Mouse (Mus musculus): Measurements from ENCODE around the gene AI182371.
A peak's percentile ranks its signal among the peaks of the same experiment; 100 is the strongest.

AI182371 gene

DNA sequence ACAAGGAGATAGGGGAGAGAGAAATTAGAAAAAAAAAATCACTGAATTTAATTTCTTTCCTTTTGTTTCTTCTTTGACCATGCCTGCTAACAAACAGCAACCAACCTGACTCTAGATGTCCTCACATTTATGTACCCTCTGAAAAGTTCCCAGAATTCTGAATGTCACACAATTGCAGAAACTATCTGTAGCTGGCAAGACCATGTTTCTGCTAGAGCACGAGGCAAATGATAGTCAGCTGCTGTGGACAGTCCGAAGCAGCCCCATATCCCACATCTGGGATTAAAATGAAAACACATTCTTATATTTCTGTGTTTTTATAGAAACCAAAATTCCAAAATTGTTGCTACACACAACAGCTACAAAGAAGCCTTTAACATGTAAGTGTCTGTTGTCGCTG is at the start of gene AI182371:
AI182371 (minus strand) TSS at position 101 of the 400 bp plus-strand sequence.
- DNase-seq (ENCODE audit: low spot score), result no peak

- no peak for DNase-seq (ENCODE audit: low spot score)
Measured at GRCm38 (mm10) chr2:35148806-35149205, 47.5 kb upstream of the AI182371 start.

- DNase-seq (ENCODE audit: low spot score), result no peak
Measured at GRCm38 (mm10) chr2:35141673-35142072, 40.3 kb upstream of the AI182371 start.

- DNase-seq (ENCODE audit: low spot score), result no peak
Measured at GRCm38 (mm10) chr2:35138576-35138975, 37.2 kb upstream of the AI182371 start.

DNA sequence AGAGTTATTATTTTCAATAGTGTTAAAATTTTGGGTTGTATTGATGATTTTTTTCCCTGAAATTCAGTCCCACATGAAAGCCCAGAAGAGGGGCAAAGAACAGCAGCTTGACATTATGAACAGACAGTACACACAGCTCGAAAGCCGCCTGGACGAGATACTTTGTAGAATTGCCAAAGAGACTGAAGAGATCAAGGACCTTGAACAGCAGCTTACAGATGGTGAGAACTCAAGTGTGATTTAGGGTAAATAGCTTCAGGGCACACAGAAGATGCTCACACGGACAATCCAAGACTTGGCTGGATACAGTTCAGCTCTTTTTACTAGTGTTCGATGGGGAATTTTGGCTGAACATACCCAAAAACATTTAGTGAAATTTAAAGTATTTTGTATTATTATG is 32.5 kb upstream of the AI182371 start:
- DNase-seq (ENCODE audit: low spot score), result no peak

DNA sequence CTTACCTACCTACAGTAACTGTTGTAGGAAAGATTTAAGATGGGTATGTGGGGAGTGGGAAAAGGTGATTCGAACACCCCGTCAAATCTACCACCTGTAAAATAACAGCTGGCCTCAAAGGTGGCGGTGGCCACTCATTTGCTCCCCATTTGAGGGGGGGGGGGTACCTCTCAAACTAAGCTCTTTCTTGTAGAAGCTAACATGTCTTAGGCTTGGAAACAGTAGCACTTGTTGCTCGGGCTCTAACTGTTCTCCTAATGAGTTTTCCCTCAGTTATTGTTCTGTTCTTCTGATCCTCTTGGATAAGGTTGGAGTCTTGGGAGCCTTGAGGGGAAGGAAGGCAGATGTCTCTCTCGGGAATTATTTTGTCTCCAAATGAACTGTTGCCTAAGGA is 31.3 kb upstream of the AI182371 start:
- DNase-seq (ENCODE audit: low spot score), result peak; percentile 51

DNA sequence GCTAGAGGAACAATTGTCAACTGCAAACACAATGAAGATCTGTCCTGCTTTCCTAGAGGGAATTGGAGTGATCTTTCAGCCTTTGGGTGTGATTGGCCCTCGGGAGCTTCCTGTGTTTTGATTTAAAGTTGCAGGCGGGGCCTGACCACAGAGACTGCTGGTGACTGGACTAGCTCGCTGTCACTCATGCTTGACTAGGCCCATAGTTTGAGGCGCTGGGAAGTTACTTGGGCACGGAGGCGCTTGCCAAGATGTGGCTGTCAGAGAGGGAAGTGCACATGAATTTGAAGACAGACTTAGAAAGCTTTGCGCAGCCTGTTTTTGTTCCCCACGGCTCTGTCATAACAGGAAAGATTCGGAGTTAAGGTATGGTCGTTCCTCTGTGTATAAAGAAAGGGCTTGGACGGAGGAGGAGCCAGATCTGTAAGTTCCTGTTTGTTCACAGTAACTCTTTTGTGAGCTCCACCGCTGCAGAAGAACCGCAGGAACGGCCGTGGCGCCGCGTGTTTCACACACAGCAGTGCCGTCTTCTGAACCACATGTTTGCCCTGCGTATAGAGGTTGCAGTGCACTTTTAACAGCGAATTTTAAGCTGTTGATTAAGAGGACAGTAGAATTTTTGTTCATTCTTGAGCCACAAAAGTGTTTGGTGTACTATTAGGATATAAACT is 30.8 kb upstream of the AI182371 start:
- DNase-seq (ENCODE audit: low spot score), result peak; percentile 99

- no peak for DNase-seq (ENCODE audit: low spot score)
Measured at GRCm38 (mm10) chr2:35131491-35131890, 30.1 kb upstream of the AI182371 start.

DNA sequence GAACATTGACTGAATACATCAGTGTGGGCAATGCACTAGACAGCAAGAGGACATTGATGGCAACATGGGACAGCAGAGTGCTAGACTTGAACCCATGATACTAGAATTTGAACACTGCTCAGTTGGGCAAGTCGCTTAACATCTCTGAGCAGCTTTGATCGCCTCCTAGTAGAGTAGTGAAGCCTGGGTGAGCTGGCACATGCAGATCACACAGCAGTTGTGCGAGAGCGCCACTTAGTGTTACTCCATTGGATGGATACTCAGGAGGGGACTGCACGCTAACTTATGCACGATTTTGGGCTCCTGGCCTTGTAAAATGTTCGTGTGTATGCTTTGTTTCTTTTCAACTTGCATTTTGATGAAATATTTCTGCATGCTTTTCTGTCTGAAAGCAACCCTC is 23.4 kb upstream of the AI182371 start:
- no peak for DNase-seq (ENCODE audit: low spot score)

GRCm38 (mm10) chr2:35110521-35110920 is 9.2 kb upstream of the AI182371 start:
- DNase-seq (ENCODE audit: low spot score), result no peak

DNA sequence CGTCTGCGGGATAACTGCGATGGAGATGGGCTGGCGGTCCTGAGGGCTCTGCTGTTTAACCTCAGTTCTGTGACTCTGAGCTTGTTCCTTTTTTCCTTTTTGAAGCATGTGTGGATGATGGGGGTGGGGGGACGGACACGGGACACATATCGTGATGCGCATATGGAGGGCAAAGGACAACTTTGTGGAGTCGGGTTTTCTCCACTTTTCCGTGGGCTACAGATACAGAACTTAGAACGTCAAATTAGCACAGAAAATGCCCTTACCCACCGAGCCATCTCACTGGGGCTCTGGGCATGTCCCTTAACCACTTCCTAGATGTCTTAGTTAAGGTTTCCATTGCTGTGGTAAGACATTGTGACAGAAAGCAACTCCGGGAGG is 8.6 kb upstream of the AI182371 start:
- DNase-seq (ENCODE audit: low spot score), result no peak

- peak; percentile 95 for DNase-seq (ENCODE audit: low spot score)
Measured at GRCm38 (mm10) chr2:35109141-35109923, 8.0 kb upstream of the AI182371 start, which contains the start of gene Cntrl. Gene Cntrl, plus strand, starts transcription at chr2:35109492.

GRCm38 (mm10) chr2:35108712-35109111 is 7.4 kb upstream of the AI182371 start:
- DNase-seq (ENCODE audit: low spot score), result peak; percentile 71

- DNase-seq (ENCODE audit: low spot score), result peak; percentile 65
Measured at GRCm38 (mm10) chr2:35107984-35108635, 6.8 kb upstream of the AI182371 start.

DNA sequence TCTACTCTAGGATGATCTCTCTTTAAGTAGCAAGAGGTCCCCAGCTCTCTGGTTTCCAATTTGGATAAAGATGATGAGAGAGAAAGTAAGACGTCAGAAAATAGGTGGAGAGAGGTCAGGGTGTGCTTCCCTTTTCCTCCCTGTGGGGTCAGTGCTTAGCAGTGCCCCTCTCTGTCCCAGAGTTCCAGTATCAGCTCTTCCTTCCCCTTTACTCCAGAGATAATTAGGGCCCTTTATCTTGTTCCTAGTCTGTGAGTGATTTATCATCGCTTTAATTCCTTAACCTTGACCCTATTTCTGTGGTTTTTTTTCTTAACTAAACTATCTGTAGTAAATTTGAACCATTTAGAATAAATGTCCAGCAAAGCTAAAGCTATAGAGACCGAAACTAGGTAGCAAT is 3.5 kb upstream of the AI182371 start:
- DNase-seq (ENCODE audit: low spot score), result no peak

DNA sequence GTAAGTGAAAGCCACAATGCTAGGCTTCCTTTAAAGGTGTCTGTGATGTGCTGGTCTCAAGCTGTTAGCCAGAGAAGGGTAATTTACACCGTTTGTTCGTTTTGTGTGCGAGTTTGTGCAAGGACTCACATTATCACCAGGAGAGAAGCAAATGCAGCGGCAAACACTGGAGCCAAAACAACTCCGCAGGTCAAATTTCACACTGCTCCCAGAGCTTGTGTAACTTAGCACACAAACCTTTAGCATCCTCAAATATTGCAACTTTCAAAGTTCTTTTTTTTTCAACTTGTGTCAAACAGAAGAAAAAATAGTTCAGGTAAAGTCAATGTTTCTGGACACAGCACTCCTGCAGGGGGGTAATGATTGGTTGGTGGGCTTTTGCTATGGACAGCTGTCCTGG is 2.2 kb upstream of the AI182371 start:
- DNase-seq (ENCODE audit: low spot score), result no peak

DNA sequence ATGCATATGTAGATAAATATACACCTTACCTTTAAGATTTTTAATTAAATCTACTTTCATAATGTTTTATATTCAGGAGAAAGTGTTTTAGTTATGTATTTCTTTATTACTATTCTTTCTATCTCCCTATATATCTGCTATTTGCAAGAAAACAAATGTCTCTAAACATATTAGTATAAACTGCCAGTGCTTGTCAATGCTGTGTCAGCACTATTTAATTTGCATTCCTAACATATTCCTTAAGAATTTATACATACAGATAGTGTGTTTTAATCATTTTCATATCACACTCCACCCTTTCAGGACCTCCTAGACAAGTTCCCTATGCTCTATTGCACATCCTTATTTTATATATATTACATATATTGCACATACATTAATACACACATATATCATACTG is 1.4 kb upstream of the AI182371 start:
- DNase-seq (ENCODE audit: low spot score), result no peak

- no peak for DNase-seq (ENCODE audit: low spot score)
Measured at GRCm38 (mm10) chr2:35100529-35100928, 814 bp downstream of the AI182371 start.

DNA sequence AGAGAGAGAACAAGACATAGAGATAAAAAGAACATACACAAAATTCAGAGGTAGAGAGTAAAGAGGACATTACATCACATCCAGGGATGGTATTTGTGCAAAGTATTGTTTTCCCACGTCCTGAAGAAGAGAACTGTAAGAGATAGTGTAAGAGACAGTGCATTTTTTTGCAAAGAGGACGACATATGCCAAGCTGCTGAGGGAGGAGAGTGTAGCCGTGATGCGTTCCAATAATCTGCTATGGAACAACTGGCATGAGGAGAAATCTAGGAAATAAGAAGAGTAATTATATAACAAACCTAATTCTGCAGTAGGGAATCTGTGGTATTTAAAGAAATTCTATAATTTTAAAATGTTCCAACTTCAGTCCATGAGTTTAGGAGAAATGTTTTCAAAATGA is 13.9 kb downstream of the AI182371 start:
- DNase-seq (ENCODE audit: low spot score), result no peak

GRCm38 (mm10) chr2:35079166-35079565 is 22.2 kb downstream of the AI182371 start:
- no peak for DNase-seq (ENCODE audit: low spot score)

GRCm38 (mm10) chr2:35074328-35074727 is 27.0 kb downstream of the AI182371 start:
- no peak for DNase-seq (ENCODE audit: low spot score)

DNA sequence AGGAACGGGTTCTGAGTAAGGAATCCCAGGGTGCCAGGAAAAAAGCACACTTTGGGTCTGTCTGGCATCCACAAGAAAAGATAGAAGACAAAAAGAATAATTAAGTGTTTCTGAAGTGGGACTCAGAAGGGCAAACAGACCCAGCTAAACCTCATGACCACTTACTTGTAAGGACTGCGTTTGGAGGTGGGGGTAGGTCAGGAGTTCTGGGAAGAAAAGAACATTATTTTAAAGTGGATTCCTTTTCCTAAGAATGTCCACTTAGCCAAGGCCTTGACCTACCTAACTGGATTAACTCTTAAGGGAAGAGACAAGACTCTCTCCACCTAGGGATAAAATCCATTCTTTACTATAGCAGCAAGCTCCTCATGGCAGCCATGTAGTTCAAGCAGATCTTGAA is 28.8 kb downstream of the AI182371 start:
- no peak for DNase-seq (ENCODE audit: low spot score)

GRCm38 (mm10) chr2:35070275-35070674 is 31.1 kb downstream of the AI182371 start:
- no peak for DNase-seq (ENCODE audit: low spot score)

Data from embryo, embryonic 10.5 days (tissue).